Mouse (Mus musculus): ENCODE data around the gene Tm4sf4. TPM values are rescaled to one million over a fixed set of nuclear protein-coding genes. Genes with fewer than 3 reads are reported as not detected.

Tm4sf4 gene
- polyA plus RNA-seq, 1 experiment from 2014 or later: 0.23 TPM

DNA sequence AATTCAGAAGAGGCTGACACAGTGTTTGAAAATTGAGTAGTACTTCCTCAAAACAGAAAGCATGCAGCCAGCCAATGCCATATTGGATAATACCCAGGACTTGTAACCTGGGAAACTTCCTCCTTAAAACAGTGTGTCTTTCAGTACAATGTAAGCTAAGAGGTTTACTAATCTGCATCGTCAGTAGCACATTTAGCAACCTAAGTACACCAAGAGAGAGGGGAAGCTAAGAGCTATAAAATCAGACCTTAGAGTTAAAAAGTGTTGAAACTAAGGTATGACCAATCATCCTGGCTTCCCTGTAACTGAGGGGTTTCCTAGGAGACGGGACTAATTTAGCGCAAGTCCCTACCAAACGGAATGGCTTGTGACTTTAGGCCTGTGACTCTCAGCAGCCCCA, 61.0 kb downstream of the Tm4sf4 start:
- peaks cover 4% of the 10 kb centered on the region; the same call in 1 of the 2 replicates for H3K4me1 ChIP-seq
- no peaks in the 10 kb centered on the region for H3K9me3 ChIP-seq (replicated peaks)
- ATAC-seq (ENCODE audit: low FRiP score): no peak
- WGBS: 85% methylated on average over 4 of the region's 4 CpGs
- H3K4me3 ChIP-seq: no peak overlapping the region
- no peaks in the 10 kb centered on the region for H3K36me3 ChIP-seq
- H3K4me2 ChIP-seq (replicated peaks): no peak overlapping the region
- H3K27me3 ChIP-seq: no peaks in the 10 kb centered on the region
- no peak overlapping the region for H3K27ac ChIP-seq
- H3K9ac ChIP-seq: no peak overlapping the region

DNA sequence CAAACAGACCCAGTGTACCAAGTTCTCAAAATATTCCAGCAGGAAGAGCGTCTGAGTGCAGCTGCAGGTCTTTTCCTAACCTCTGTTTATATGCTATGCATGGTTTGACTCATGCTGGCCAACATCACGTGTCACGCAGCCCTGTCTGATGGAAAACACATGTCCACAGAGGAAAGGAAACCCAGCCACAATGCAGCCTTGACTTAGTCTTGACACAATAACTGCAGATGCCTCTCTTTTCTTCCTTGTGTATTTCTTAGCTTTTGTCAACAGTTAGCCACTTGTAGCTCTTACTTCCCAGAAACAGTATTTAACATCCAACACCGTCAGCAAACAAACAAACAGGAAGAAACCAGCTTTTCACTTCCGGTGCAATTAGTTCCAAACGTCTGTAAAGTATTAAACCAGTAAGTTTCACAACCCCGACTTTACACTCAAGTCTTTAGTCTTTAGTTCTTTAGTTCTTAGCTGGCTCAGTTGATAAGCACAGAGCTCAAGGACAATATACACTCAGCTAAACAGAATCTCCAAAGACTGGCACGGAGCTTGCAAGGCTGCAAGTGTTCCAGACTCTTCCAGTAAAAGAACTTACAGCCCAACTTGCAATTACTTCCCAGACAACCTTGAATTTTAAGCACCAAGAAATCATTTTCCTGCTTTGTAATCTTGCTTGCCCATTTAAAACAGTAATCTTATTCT, 62.5 kb downstream of the Tm4sf4 start:
- H3K27me3 ChIP-seq: no peaks in the 10 kb centered on the region
- no peak overlapping the region for H3K4me3 ChIP-seq
- no peak for ATAC-seq (ENCODE audit: low FRiP score)
- H3K4me1 ChIP-seq: peaks cover 4% of the 10 kb centered on the region; the same call in 1 of the 2 replicates
- no peaks in the 10 kb centered on the region for H3K36me3 ChIP-seq
- WGBS: 73% methylated on average over 8 of the region's 8 CpGs
- no peak overlapping the region for H3K9ac ChIP-seq
- no peak overlapping the region for H3K4me2 ChIP-seq (replicated peaks)
- H3K27ac ChIP-seq: no peak overlapping the region
- H3K9me3 ChIP-seq (replicated peaks): no peaks in the 10 kb centered on the region

Other genes with a start within 250 kb of the Tm4sf4 start
- 23.3 and 24.6 TPM in 2 replicates for gene Tm4sf1, start 123.3 kb upstream of the Tm4sf4 start, polyA plus RNA-seq (2016; fragmentation: Nextera tagmentation; extraction: Ambion mirVana)
- gene Wwtr1, start 150.6 kb downstream of the Tm4sf4 start, polyA plus RNA-seq (2016; fragmentation: Nextera tagmentation; extraction: Ambion mirVana): 13.9 and 14.2 TPM in 2 replicates
- 81.5 and 85.5 TPM in 2 replicates for gene Commd2, start 226.4 kb downstream of the Tm4sf4 start, polyA plus RNA-seq (2016; fragmentation: Nextera tagmentation; extraction: Ambion mirVana)

Measured in hindbrain, embryonic 12.5 days (tissue).